Mouse (Mus musculus): ENCODE measurements around the gene Dnajb3. TPM values are rescaled to one million over a fixed set of nuclear protein-coding genes. Genes with fewer than 3 reads are reported as not detected.

Gene Dnajb3
- total and polyA plus RNA-seq, 2 experiments from 2014 or later: 4.7 to 8.6 TPM

- Histone ChIP-seq H3K4me1 (ENCODE audit: insufficient read depth, low read length) (no peaks in the 10 kb centered on the region), H3K9me3 (ENCODE audit: low read length) (peaks cover 29% of the 10 kb centered on the region), H3K36me3 (ENCODE audit: insufficient read depth, low read length) (no peaks in the 10 kb centered on the region), H3K9ac (replicated peaks; ENCODE audit: low read length) (no peak overlapping the region), H3K27me3 (ENCODE audit: insufficient read depth, low read length) (no peaks in the 10 kb centered on the region), H3K4me3 (ENCODE audit: low read length) (no peak overlapping the region), H3K4me2 (ENCODE audit: low read depth, low read length) (no peak overlapping the region), H3K27ac (no peak overlapping the region)
- WGBS: 50% methylated on average over 2 of the region's 2 CpGs
- ATAC-seq (no peak), DNase-seq (ENCODE audit: low spot score) (no peak)
- no peak for TF ChIP-seq CTCF (IDR thresholded peaks at IDR 0.05; ENCODE audit: low read depth)
Observed at GRCm38 (mm10) chr1:88222216-88222615, 16.6 kb upstream of the Dnajb3 start.

DNA sequence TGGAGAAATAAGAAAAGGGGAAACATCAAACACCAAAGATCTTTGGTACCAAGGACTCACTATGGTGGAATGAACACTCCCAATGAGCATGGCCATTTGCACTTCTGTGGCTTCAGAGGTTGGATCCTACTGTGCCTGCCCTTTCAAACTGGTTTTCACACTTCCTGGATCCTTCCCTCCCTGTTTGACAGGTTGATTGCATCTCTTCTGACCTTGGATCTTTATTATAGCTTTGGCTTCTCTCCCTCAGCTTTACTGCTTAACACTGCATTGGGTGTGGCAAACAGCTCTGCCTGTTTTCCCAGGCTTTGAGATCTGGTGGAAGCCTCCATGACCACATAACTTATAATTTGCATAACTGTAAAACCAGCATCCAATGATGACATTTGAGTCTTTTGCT, 14.8 kb upstream of the Dnajb3 start:
- no peak for TF ChIP-seq CTCF (IDR thresholded peaks at IDR 0.05; ENCODE audit: low read depth)
- Histone ChIP-seq H3K4me1 (ENCODE audit: insufficient read depth, low read length) (no peaks in the 10 kb centered on the region), H3K4me3 (ENCODE audit: low read length) (no peak overlapping the region), H3K27me3 (ENCODE audit: insufficient read depth, low read length) (no peaks in the 10 kb centered on the region), H3K4me2 (ENCODE audit: low read depth, low read length) (no peak overlapping the region), H3K9me3 (ENCODE audit: low read length) (peaks cover 27% of the 10 kb centered on the region), H3K27ac (no peak overlapping the region), H3K36me3 (ENCODE audit: insufficient read depth, low read length) (no peaks in the 10 kb centered on the region), H3K9ac (replicated peaks; ENCODE audit: low read length) (no peak overlapping the region)
- ATAC-seq (no peak), DNase-seq (ENCODE audit: low spot score) (no peak)

GRCm38 (mm10) chr1:88219054-88219453, 13.5 kb upstream of the Dnajb3 start:
- no peak for TF ChIP-seq CTCF (IDR thresholded peaks at IDR 0.05; ENCODE audit: low read depth)
- DNase-seq (ENCODE audit: low spot score) (no peak), ATAC-seq (no peak)
- Histone ChIP-seq H3K27ac (no peak overlapping the region), H3K4me2 (ENCODE audit: low read depth, low read length) (no peak overlapping the region), H3K27me3 (ENCODE audit: insufficient read depth, low read length) (no peaks in the 10 kb centered on the region), H3K4me1 (ENCODE audit: insufficient read depth, low read length) (no peaks in the 10 kb centered on the region), H3K4me3 (ENCODE audit: low read length) (no peak overlapping the region), H3K9ac (replicated peaks; ENCODE audit: low read length) (no peak overlapping the region), H3K9me3 (ENCODE audit: low read length) (peaks cover 37% of the 10 kb centered on the region), H3K36me3 (ENCODE audit: insufficient read depth, low read length) (no peaks in the 10 kb centered on the region)
- 20% methylated on average over 1 of the region's 1 CpGs for WGBS

GRCm38 (mm10) chr1:88218591-88218990, 13.0 kb upstream of the Dnajb3 start:
- 49% methylated on average over 4 of the region's 4 CpGs for WGBS
- H3K27me3 ChIP-seq (ENCODE audit: insufficient read depth, low read length): no peaks in the 10 kb centered on the region
- no peak for TF ChIP-seq CTCF (IDR thresholded peaks at IDR 0.05; ENCODE audit: low read depth)
- no peak overlapping the region for H3K27ac ChIP-seq
- no peak overlapping the region for H3K4me2 ChIP-seq (ENCODE audit: low read depth, low read length)
- H3K4me1 ChIP-seq (ENCODE audit: insufficient read depth, low read length): no peaks in the 10 kb centered on the region
- no peak for DNase-seq (ENCODE audit: low spot score)
- H3K9ac ChIP-seq (replicated peaks; ENCODE audit: low read length): no peak overlapping the region
- H3K4me3 ChIP-seq (ENCODE audit: low read length): no peak overlapping the region
- no peaks in the 10 kb centered on the region for H3K36me3 ChIP-seq (ENCODE audit: insufficient read depth, low read length)
- ATAC-seq: no peak
- peaks cover 42% of the 10 kb centered on the region for H3K9me3 ChIP-seq (ENCODE audit: low read length)

GRCm38 (mm10) chr1:88218051-88218450, 12.5 kb upstream of the Dnajb3 start:
- Histone ChIP-seq H3K4me2 (ENCODE audit: low read depth, low read length) (no peak overlapping the region), H3K27me3 (ENCODE audit: insufficient read depth, low read length) (no peaks in the 10 kb centered on the region), H3K9me3 (ENCODE audit: low read length) (peaks cover 47% of the 10 kb centered on the region), H3K27ac (no peak overlapping the region), H3K4me1 (ENCODE audit: insufficient read depth, low read length) (no peaks in the 10 kb centered on the region), H3K4me3 (ENCODE audit: low read length) (no peak overlapping the region), H3K36me3 (ENCODE audit: insufficient read depth, low read length) (no peaks in the 10 kb centered on the region), H3K9ac (replicated peaks; ENCODE audit: low read length) (no peak overlapping the region)
- WGBS: 75% methylated on average over 9 of the region's 9 CpGs
- no peak for ATAC-seq
- no peak for TF ChIP-seq CTCF (IDR thresholded peaks at IDR 0.05; ENCODE audit: low read depth)
- DNase-seq (ENCODE audit: low spot score): no peak

GRCm38 (mm10) chr1:88217576-88217975, 12.0 kb upstream of the Dnajb3 start:
- Histone ChIP-seq H3K27me3 (ENCODE audit: insufficient read depth, low read length) (no peaks in the 10 kb centered on the region), H3K4me2 (ENCODE audit: low read depth, low read length) (no peak overlapping the region), H3K4me3 (ENCODE audit: low read length) (no peak overlapping the region), H3K9ac (replicated peaks; ENCODE audit: low read length) (no peak overlapping the region), H3K27ac (no peak overlapping the region), H3K4me1 (ENCODE audit: insufficient read depth, low read length) (no peaks in the 10 kb centered on the region), H3K36me3 (ENCODE audit: insufficient read depth, low read length) (no peaks in the 10 kb centered on the region), H3K9me3 (ENCODE audit: low read length) (peaks cover 52% of the 10 kb centered on the region)
- no peak for TF ChIP-seq CTCF (IDR thresholded peaks at IDR 0.05; ENCODE audit: low read depth)
- WGBS: 46% methylated on average over 3 of the region's 3 CpGs
- DNase-seq (ENCODE audit: low spot score) (peak; percentile 10), ATAC-seq (no peak)

GRCm38 (mm10) chr1:88217144-88217543, 11.6 kb upstream of the Dnajb3 start:
- peak; percentile 13; the same call in 1 of the 2 replicates for TF ChIP-seq CTCF (IDR thresholded peaks at IDR 0.05; ENCODE audit: low read depth)
- Histone ChIP-seq H3K4me3 (ENCODE audit: low read length) (no peak overlapping the region), H3K36me3 (ENCODE audit: insufficient read depth, low read length) (no peaks in the 10 kb centered on the region), H3K27me3 (ENCODE audit: insufficient read depth, low read length) (no peaks in the 10 kb centered on the region), H3K27ac (no peak overlapping the region), H3K9ac (replicated peaks; ENCODE audit: low read length) (no peak overlapping the region), H3K9me3 (ENCODE audit: low read length) (peaks cover 54% of the 10 kb centered on the region), H3K4me1 (ENCODE audit: insufficient read depth, low read length) (no peaks in the 10 kb centered on the region), H3K4me2 (ENCODE audit: low read depth, low read length) (no peak overlapping the region)
- 55% methylated on average over 2 of the region's 2 CpGs for WGBS
- ATAC-seq (no peak), DNase-seq (ENCODE audit: low spot score) (no peak)
